Mouse (Mus musculus) activated CD4-positive, CD25-positive, alpha-beta regulatory T cell, adult 4 months (primary cell): Measurements from ENCODE around the gene Haus3. TPM values are rescaled to one million over a fixed set of nuclear protein-coding genes. Genes with fewer than 3 reads are reported as not detected.

Experiments
- ATAC-seq: one replicate; pipeline ENCODE4 v1.8.0; 2017
- polyA plus RNA-seq, 2 experiments: library from polyadenylated mRNA; unstranded; fragments of 100-300 nt; shearing (Covaris generic); gene quantifications; one replicate each; pipeline ENCODE4 v1.2.1; 2017

The Haus3 gene
- polyA plus RNA-seq, 2 experiments from 2014 or later, result 76.9 to 90.0 TPM

GRCm38 (mm10) chr5:34186391-34186790 is 17.1 kb upstream of the Haus3 start:
- no peak for ATAC-seq

- ATAC-seq, result no peak
Measured at GRCm38 (mm10) chr5:34185791-34186190, 16.5 kb upstream of the Haus3 start.

- ATAC-seq, result no peak
Measured at GRCm38 (mm10) chr5:34185051-34185580, 15.8 kb upstream of the Haus3 start.

- no peak for ATAC-seq
Measured at GRCm38 (mm10) chr5:34183976-34184375, 14.6 kb upstream of the Haus3 start.

GRCm38 (mm10) chr5:34183156-34183880 is 14.0 kb upstream of the Haus3 start:
- ATAC-seq, result no peak

GRCm38 (mm10) chr5:34182486-34182885 is 13.2 kb upstream of the Haus3 start:
- ATAC-seq, result no peak

- no peak for ATAC-seq
Measured at GRCm38 (mm10) chr5:34177821-34178220, 8.5 kb upstream of the Haus3 start.

- ATAC-seq, result no peak
Measured at GRCm38 (mm10) chr5:34177091-34177490, 7.8 kb upstream of the Haus3 start.

- no peak for ATAC-seq
Measured at GRCm38 (mm10) chr5:34176691-34177090, 7.4 kb upstream of the Haus3 start.

- ATAC-seq, result no peak
Measured at GRCm38 (mm10) chr5:34175403-34175694, 6.0 kb upstream of the Haus3 start.

GRCm38 (mm10) chr5:34174550-34175402 is 5.4 kb upstream of the Haus3 start:
- no peak for ATAC-seq

- no peak for ATAC-seq
Measured at GRCm38 (mm10) chr5:34174021-34174420, 4.7 kb upstream of the Haus3 start.

GRCm38 (mm10) chr5:34170726-34171125 is 1.4 kb upstream of the Haus3 start:
- ATAC-seq, result no peak

GRCm38 (mm10) chr5:34169954-34170353 is 627 bp upstream of the Haus3 start:
- no peak for ATAC-seq

GRCm38 (mm10) chr5:34167857-34168256 is 1.5 kb downstream of the Haus3 start:
- no peak for ATAC-seq

GRCm38 (mm10) chr5:34165793-34166192 is 3.5 kb downstream of the Haus3 start:
- ATAC-seq, result no peak

- no peak for ATAC-seq
Measured at GRCm38 (mm10) chr5:34148476-34148875, 20.9 kb downstream of the Haus3 start.

- ATAC-seq, result no peak
Measured at GRCm38 (mm10) chr5:34147554-34147953, 21.8 kb downstream of the Haus3 start.

GRCm38 (mm10) chr5:34139751-34140150 is 29.6 kb downstream of the Haus3 start:
- no peak for ATAC-seq

- ATAC-seq, result no peak
Measured at GRCm38 (mm10) chr5:34132731-34133130, 36.6 kb downstream of the Haus3 start.

GRCm38 (mm10) chr5:34124131-34124530 is 45.2 kb downstream of the Haus3 start:
- ATAC-seq, result no peak

GRCm38 (mm10) chr5:34119121-34119856 is 50.0 kb downstream of the Haus3 start:
- no peak for ATAC-seq

- ATAC-seq, result no peak
Measured at GRCm38 (mm10) chr5:34105681-34106080, 63.6 kb downstream of the Haus3 start.
